Mouse (Mus musculus) thymus, adult 18-20 months (tissue): ENCODE measurements around the gene Btbd18.
"Not testable (repeated sequence)": the region's sequence is repeated elsewhere in the genome, so short reads cannot be mapped to it uniquely, and the experiment has no call there.

Source experiments
- DNase-seq, 2 experiments: peaks; one replicate each; pipeline ENCODE4 v3.0.0; 2022; ENCODE audit warnings: mixed read lengths in 2 of 2

The Btbd18 gene

GRCm38 (mm10) chr2:84648369-84648768, 10.5 kb upstream of the Btbd18 start:
- no peak for DNase-seq

DNA sequence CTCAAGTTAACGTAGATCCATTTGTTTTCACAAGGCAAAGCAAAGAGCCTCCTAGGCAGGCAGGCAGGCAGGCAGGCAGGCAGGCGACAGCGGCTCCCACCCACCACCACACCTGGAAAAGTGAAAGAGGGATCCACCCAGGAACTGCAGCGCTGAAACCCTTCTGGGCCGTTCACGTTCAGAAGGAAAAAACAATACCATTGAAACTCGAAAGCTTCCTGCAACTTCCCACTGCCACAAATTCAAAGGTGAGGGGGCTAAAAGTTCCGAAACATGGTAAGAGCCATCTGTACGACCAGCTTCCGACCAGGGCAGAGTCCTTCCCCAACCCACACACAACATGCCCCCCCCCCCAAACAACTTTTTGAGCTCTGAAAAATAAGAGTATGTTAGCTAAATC, 9.2 kb upstream of the Btbd18 start:
- no peak for DNase-seq

DNA sequence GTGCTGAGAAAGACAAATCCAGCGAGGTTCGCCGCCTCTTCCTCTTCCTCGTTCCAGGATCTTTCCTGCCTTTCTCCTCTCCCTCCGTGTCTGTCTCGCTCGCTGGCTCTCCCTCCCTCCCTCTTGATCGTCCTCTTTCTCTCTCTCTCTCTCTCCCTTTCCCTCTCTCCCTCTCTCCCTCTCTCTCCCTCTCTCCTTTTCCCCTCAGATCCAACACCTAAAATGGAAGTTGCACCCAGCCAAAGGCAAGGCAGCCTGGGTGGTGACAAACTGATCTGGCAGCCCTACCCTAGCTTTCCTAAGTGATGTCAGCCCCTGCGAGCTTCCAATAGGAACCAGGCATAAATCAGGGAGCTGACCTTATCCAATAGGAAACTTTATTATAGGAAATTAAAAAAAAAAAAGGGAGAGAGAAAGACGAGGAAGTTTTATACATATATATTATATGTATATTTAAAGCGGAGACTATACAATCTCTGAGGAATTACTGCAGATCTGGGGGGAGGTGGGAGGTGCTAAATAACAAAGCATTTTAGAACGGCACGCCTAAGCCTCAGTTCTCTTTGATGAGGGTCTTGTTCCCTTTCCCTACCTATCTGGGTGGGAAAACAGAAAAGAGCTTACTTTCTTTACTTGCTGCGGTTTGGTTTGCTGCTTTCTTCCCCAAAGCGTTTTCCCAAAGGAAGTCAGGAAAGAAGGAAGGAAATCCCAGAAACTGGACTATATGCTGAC, 8.2 kb upstream of the Btbd18 start, which contains the start of gene Ctnnd1:
Gene Ctnnd1, minus strand, starts transcription at position 302 of the 732 bp plus-strand sequence.
- DNase-seq: no peak

GRCm38 (mm10) chr2:84653354-84653753, 5.5 kb upstream of the Btbd18 start:
- DNase-seq: no peak

DNA sequence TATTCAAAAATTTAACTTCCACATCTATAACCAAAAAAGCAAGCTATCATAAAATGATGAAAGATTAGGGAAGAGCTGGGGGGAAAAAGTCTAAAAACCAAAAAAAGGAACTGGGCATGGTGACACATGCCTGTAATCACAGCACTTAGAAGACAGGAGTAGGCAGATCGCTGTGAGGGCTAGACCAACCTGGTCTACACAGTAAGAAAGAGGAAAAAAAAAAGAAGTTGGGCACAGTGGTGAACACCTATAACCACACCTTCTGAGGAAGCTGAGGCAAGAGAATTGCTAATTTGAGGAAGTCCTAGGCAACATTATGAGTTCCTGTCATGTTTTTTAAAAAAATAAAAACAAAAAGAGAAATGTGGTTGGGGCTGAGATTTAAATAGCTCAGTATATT, 3.0 kb upstream of the Btbd18 start:
- no peak for DNase-seq

DNA sequence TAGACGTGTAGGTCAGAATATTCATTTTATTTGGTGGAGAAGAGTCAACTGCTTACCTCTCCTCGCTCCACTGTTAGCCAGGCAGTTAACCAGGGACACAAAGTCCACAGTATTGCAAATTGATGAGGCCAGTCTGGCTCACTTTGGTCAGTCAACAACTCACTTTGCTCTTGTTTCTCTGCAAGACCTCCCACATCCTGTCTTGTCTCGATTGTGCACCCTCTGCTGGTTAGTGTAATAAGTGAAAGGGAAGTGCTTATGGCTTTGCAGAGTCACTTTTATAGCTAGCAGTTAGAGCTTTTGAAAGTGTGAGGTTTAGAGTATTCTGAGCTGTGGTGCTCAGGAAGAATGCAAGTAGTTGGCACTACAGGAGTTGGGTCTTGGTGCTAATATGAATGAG, 1.4 kb downstream of the Btbd18 start:
- no peak for DNase-seq

DNA sequence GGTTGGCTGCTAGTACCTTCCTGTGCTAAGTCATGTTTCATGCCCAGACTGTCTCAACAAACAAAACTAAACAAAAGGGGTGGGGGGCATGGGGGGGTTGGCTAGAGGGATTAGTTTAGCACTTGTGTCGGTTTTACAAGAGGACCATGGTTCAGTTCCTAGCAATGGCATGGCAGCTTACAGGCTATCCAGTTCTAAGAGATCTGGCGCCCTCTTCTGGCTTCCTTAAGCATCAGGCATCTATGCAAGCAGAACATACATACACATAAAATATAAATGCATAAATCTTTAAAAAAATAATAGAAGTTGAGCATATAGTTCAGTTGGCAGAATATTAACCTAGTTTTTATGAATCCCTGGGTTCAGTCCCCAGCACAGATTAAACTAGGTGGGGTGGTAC, 4.0 kb downstream of the Btbd18 start:
- DNase-seq: no peak

DNA sequence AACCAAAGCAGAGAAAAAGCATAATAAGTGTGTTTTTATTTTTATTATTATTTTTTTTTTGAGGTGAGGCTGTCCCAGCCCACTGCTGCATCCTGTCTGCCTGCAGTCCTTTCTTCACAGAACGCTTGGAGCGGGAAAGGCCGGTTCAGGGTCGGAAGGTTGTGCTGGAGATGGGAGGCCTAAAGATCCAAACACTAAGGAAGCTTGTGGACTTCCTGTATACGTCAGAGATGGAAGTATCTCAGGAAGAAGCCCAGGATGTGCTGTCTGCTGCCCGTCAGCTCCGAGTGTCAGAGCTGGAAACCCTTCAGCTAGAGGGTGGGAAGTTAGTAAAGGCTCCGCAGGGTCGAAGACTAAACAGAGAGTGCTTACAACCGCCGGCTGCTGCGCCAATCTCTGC, 7.2 kb downstream of the Btbd18 start:
- DNase-seq: no peak

DNA sequence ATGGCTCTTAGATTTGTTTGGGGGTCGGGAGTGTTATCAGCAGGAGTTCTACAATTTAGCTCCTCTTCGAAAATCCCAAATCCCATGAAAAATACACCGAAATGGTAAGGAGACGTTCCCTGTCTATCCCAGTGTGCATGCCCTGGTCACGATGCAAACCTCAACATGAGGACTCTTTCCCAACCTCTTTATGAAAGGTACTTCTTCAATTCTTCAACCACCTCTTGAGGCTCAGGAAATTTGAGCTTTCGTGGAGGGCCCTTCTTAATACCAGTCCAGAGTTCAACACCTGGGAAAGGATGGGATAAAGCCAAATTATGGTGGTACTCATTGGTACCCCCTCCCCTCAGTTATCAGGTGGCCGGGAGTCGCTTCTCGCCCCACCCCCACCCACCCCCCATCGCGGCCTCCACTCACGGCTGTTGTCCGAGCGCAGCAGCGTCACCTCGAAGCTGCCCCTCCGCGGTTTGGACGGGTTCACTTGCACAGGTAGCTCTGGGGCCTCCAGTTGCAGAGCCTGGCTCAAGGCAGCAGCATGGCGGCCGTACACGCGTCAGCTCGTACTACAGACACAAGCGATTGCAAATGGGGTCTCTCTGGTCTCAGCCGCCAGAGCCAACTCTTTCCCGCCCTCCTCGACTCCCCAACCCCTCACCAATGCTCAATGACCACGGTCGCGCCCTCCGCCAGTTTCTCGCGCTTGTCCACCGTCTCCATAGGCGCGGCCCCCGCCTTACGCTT, 11.1 kb downstream of the Btbd18 start:
- DNase-seq: no peak

DNA sequence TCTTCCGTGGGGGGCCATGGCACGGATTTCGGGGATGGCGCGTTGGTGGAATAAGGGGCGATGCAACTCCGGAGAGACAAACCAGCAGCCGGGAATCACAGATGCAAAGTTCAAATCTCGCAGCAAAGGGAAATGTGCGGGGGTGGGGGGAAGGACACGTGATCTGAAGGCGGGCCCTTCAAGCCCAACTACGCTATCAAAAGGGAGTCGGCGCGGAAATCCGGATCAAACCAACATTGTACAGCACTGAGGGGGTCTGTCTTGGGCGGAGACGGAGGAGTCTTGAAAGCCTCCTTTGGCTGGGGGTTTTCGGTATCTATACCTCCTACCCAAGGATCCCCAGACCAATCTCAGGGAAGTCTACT, 11.7 kb downstream of the Btbd18 start, which contains the start of gene Selenoh:
Gene Selenoh, minus strand, starts transcription at position 202 of the 365 bp plus-strand sequence.
- DNase-seq: peak; percentile 79 to 87

DNA sequence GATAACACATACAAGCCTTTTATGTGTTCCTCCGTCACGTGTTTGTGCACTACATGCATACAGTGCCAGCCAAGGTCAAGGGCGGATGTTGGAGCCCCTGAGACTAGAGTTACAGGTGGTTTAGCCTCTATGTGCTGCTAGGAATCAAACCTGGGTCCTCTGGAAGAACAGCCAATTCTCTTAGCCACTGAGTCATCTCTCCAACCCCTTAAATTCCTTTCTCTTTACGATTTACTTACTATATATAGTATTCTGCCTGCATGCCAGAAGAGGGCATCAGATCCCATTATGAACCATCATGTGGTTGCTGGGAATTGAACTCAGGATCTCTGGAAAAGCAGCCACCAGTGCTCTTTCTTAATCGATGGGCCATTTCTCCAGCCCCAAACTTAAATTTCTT, 12.7 kb downstream of the Btbd18 start:
- not testable (repeated sequence) for DNase-seq

GRCm38 (mm10) chr2:84677270-84677967, 18.5 kb downstream of the Btbd18 start:
- no peak for DNase-seq

- DNase-seq: peak; percentile 79 to 94
Observed at GRCm38 (mm10) chr2:84677968-84678880, 19.3 kb downstream of the Btbd18 start, which contains the start of the genes Gm28635 and Med19. Gm28635 (minus strand) TSS chr2:84678041. Med19 (plus strand) TSS chr2:84678402.

DNA sequence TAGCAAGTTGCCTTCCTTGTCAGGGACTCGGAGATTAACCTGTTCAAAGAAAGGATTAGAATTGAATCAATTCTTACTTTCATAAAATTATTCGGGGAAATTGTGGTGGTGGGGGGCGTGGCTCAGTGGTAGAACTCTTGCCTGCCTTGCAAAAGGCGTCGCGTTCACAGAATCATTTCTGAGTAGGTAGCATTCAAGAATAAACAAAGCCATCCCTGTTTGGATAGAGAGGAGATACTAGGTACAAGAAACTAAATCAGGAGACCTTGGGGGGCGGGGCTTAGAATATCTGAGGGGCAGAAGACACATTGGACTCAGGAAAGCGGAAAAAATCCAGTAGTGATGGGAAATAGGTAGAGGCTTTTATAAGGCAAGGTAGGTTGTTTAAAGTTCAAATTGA, 20.1 kb downstream of the Btbd18 start, which contains the start of gene Tmx2:
Gene Tmx2, minus strand, starts transcription at position 125 of the 400 bp plus-strand sequence.
- no peak for DNase-seq

- DNase-seq: no peak
Observed at GRCm38 (mm10) chr2:84682605-84683183, 23.8 kb downstream of the Btbd18 start.

- no peak for DNase-seq
Observed at GRCm38 (mm10) chr2:84688080-84688844, 29.4 kb downstream of the Btbd18 start.

- no peak for DNase-seq
Observed at GRCm38 (mm10) chr2:84690050-84690449, 31.2 kb downstream of the Btbd18 start.

GRCm38 (mm10) chr2:84695007-84695695, 36.3 kb downstream of the Btbd18 start:
- DNase-seq: no peak

GRCm38 (mm10) chr2:84703497-84703896, 44.6 kb downstream of the Btbd18 start:
- no peak for DNase-seq

- DNase-seq: no peak
Observed at GRCm38 (mm10) chr2:84704329-84704728, 45.5 kb downstream of the Btbd18 start.
